Mouse (Mus musculus) heart, embryonic 14.5 days (tissue): Measurements from ENCODE around the gene Pigm. TPM values are rescaled to one million over a fixed set of nuclear protein-coding genes. Genes with fewer than 3 reads are reported as not detected.

ENCODE experiments used
- ATAC-seq: fragments of 200-750 bp; cut with Nextera tagmentation; 2 replicates; pipeline ENCODE4 v1.8.0; 2017; ENCODE audit warnings: low read depth, moderate TSS enrichment; ENCODE audit not compliant: insufficient number of reproducible peaks, insufficient read depth, low FRiP score
- H3K27ac ChIP-seq, 2 experiments: fragments of 200-500 bp in 1 of 2; fragments of 300-500 bp in 1 of 2; sonication (generic) in 1 of 2; replicated peaks in 1 of 2; 2 replicates each; pipeline ENCODE4 v1.5.1; 2012 to 2014; ENCODE audit warnings: low read depth in 2 of 2, low read length in 2 of 2, control low read depth in 1 of 2, mild to moderate bottlenecking in 1 of 2, mixed read lengths in 1 of 2; ENCODE audit not compliant: control insufficient read depth in 1 of 2, insufficient read depth in 1 of 2
- H3K27me3 ChIP-seq: fragments of 300-500 bp; sonication (generic); 2 replicates; pipeline ENCODE4 v1.6.1; 2014; ENCODE audit warnings: mild to moderate bottlenecking, low read length, control low read depth; ENCODE audit not compliant: control insufficient read depth, insufficient read depth
- H3K36me3 ChIP-seq: fragments of 300-500 bp; sonication (generic); 2 replicates; pipeline ENCODE4 v1.6.1; 2014; ENCODE audit warnings: mild to moderate bottlenecking, control low read depth, low read length, mixed read lengths; ENCODE audit not compliant: control insufficient read depth, insufficient read depth
- H3K4me1 ChIP-seq, 2 experiments: fragments of 200-500 bp in 1 of 2; fragments of 300-500 bp in 1 of 2; sonication (generic) in 1 of 2; 2 replicates each; pipeline ENCODE4 v1.6.1; 2012 to 2014; ENCODE audit warnings: low read length in 2 of 2, control low read depth in 1 of 2, mixed read lengths in 1 of 2; ENCODE audit not compliant: control insufficient read depth in 2 of 2, insufficient read depth in 2 of 2
- H3K4me2 ChIP-seq: fragments of 300-500 bp; sonication (generic); 2 replicates; pipeline ENCODE4 v1.6.1; 2014; ENCODE audit warnings: mild to moderate bottlenecking, low read length
- H3K4me3 ChIP-seq, 2 experiments: fragments of 200-500 bp in 1 of 2; fragments of 300-500 bp in 1 of 2; sonication (generic) in 1 of 2; 2 replicates each; pipeline ENCODE4 v1.5.1; 2012 to 2014; ENCODE audit warnings: low read length in 2 of 2, mild to moderate bottlenecking in 2 of 2, control low read depth in 1 of 2, low read depth in 1 of 2, moderate library complexity in 1 of 2; ENCODE audit not compliant: control insufficient read depth in 1 of 2, insufficient read depth in 1 of 2
- H3K9ac ChIP-seq: fragments of 300-500 bp; sonication (generic); 2 replicates; pipeline ENCODE4 v1.6.1; 2014; ENCODE audit warnings: mild to moderate bottlenecking, low read length
- H3K9me3 ChIP-seq: fragments of 300-500 bp; sonication (generic); 2 replicates; pipeline ENCODE4 v1.6.1; 2016; ENCODE audit warnings: low read length, control low read depth; ENCODE audit not compliant: control insufficient read depth
- WGBS: fragments of 180-500 bp; shearing (Covaris S2); extraction: QIAGEN DNeasy Blood & Tissue Kit; methylation state at CpG from one replicate; pipeline ENCODE4 v1.1.7; 2014; 5-methylcytosine and 5-hydroxymethylcytosine counted together
- polyA plus RNA-seq: library from polyadenylated mRNA; unstranded; fragments of >200 nt; fragmentation: Nextera tagmentation; extraction: Ambion mirVana; gene quantifications from 2 replicates; pipeline ENCODE4 v1.2.1, GENCODE M21; 2014

The Pigm gene
- polyA plus RNA-seq, 1 experiment from 2014 or later, result 6.3 TPM

DNA sequence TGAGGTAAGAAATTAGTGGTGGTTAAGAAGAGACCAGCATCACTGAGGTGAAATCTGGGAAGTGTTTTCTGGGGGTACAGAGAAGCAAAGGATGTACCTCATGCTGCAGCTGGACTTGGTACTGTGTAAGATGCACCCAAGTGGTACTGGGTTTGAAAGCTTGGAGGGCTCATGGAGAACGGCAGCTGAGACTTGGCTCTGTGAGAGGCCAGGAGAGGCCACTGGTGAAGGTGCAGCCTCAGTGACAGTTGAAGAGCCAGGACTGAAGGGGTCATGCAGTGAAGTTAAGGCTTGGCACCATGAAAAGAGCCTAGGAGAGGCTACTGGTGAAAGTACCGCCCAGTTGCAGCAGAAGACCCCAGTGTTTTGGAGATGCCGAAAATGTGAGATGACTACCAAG, 51.5 kb downstream of the Pigm start:
- Histone ChIP-seq H3K27ac (no peak overlapping the region), H3K4me1 (peaks cover 11 to 17% of the 10 kb centered on the region in 2 experiments), H3K4me3 (no peak overlapping the region), H3K4me2 (no peak overlapping the region), H3K9me3 (no peaks in the 10 kb centered on the region), H3K27me3 (no peaks in the 10 kb centered on the region), H3K36me3 (no peaks in the 10 kb centered on the region), H3K9ac (no peak overlapping the region)
- WGBS, result 84% methylated on average over 3 of the region's 3 CpGs
- no peak for ATAC-seq

DNA sequence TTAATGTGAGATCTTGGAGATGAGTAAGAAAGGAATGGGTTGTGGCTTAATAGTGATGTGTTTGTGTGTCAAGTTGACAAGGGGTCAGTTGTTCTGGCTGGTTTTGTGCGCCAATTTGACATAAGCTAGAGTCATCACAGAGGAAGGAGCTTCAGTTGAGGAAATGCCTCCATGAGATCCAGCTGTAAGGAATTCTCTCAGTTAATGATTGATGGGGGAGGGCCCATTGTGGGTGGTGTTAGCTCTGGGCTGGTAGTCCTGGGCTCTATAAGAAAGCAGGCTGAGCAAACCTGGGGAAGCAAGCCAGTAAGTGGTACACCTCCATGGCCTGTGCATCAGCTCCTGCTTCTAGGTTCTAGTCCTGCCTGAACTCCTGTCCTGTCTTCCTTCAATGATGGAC, 52.3 kb downstream of the Pigm start:
- no peaks in the 10 kb centered on the region for H3K9me3 ChIP-seq
- peaks cover 17 to 24% of the 10 kb centered on the region in 2 experiments for H3K4me1 ChIP-seq
- H3K4me2 ChIP-seq, result no peak overlapping the region
- H3K4me3 ChIP-seq, result no peak overlapping the region
- H3K27ac ChIP-seq, result no peak overlapping the region
- ATAC-seq, result no peak
- H3K36me3 ChIP-seq, result no peaks in the 10 kb centered on the region
- H3K9ac ChIP-seq, result no peak overlapping the region
- WGBS, result 81% methylated on average over 1 of the region's 1 CpGs
- H3K27me3 ChIP-seq, result no peaks in the 10 kb centered on the region

GRCm38 (mm10) chr1:172430731-172431220, 54.4 kb downstream of the Pigm start:
- no peak overlapping the region for H3K27ac ChIP-seq
- peaks cover 15 to 26% of the 10 kb centered on the region in 2 experiments for H3K4me1 ChIP-seq
- no peaks in the 10 kb centered on the region for H3K27me3 ChIP-seq
- no peak overlapping the region for H3K4me2 ChIP-seq
- no peaks in the 10 kb centered on the region for H3K36me3 ChIP-seq
- 52% methylated on average over 9 of the region's 9 CpGs for WGBS
- H3K4me3 ChIP-seq, result no peak overlapping the region
- H3K9ac ChIP-seq, result no peak overlapping the region
- no peak for ATAC-seq
- H3K9me3 ChIP-seq, result no peaks in the 10 kb centered on the region

DNA sequence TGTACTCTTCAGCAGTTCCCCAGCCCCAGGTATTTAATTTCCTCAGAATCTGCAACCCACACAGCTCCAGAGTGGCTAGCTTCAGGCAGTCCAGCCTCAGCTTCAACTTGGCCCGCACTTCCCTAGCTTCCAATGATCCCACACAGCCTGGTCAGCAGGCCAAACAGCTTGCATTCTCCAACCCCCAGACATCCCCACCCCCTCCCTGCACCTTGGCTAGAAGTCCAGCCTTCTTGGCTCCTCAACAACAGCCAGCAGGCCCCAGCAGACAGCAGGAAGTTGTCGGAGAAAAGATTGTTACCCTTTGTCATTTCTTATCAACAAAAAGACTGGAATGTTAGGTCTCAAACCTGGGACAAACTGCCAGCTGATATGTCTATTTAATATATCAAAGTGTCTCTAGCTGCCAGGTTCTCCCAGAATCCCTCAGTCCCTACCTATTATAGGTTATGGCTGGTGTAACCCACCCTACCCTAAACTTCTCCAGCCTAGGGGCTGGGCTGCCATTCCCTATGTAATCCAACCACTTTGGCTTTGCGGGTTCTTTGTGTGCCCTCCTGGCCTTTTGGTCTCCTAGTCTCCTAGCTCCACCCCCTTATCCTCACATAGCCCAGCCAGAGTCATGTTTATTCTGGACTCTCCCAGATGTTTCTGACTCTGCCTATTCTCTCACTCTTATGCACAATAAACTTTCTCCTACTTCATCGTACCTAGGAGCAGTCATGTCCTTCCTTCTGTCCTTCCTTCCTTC, 55.7 kb downstream of the Pigm start:
- no peaks in the 10 kb centered on the region for H3K27me3 ChIP-seq
- H3K36me3 ChIP-seq, result no peaks in the 10 kb centered on the region
- peak overlapping the region; percentile 9 to 38; a peak in 3 of 4 replicates for H3K27ac ChIP-seq
- H3K4me1 ChIP-seq, result peaks cover 18 to 32% of the 10 kb centered on the region in 2 experiments
- 19% methylated on average over 4 of the region's 4 CpGs for WGBS
- H3K4me2 ChIP-seq, result no peak overlapping the region
- H3K4me3 ChIP-seq, result no peak overlapping the region
- H3K9ac ChIP-seq, result no peak overlapping the region
- ATAC-seq, result peak; percentile 63
- H3K9me3 ChIP-seq, result no peaks in the 10 kb centered on the region

- ATAC-seq, result no peak
- WGBS, result 37% methylated on average over 3 of the region's 3 CpGs
- peaks cover 18 to 32% of the 10 kb centered on the region in 2 experiments for H3K4me1 ChIP-seq
- H3K9me3 ChIP-seq, result no peaks in the 10 kb centered on the region
- H3K4me2 ChIP-seq, result peak overlapping the region; percentile 35
- no peak overlapping the region for H3K9ac ChIP-seq
- H3K36me3 ChIP-seq, result no peaks in the 10 kb centered on the region
- no peak overlapping the region for H3K4me3 ChIP-seq
- peak overlapping the region; percentile 9 to 35; a peak in 2 of 4 replicates for H3K27ac ChIP-seq
- no peaks in the 10 kb centered on the region for H3K27me3 ChIP-seq
Observed at GRCm38 (mm10) chr1:172432587-172432955, 56.2 kb downstream of the Pigm start.

DNA sequence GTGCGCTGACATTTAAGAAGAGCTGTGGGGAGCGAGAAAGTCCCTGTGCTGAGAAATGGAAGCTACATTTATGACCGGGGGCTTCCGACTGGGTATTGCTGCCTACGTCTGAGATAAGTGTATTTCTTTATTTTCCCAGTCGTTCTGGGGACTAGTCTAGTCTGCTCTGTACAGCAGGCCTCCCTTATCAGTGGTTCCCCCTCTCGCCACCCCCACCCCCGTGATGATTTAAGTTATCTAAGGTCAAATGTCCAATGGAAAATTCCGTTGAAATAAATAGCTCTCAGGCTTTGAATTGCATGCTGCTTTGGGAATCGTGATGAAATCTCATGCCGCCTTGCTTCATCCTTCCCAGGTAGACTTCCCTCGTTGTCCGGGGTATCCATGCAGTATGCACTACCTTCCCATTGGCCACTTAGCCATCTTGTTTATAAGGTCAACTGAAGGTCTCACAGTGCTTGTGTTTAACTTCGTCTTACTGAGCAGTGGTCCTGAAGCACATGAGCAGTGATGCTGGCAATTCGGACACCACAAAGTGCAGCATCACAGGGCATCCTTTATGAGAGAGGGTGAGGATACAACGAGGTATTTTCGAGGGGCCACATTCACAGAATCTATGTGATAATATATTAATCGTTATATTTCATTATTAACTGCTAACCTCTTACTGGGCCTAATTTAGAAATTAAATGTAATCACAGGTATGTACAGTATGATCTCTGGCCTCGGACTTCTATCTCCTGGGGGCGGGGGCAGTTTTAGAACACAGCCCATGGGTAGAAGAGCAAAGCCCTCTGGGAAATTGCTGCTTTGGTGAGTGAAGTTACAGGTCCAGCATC, 56.9 kb downstream of the Pigm start:
- peak overlapping the region; percentile 35 for H3K4me2 ChIP-seq
- 38% methylated on average over 20 of the region's 20 CpGs for WGBS
- peak overlapping the region; percentile 9 to 35; a peak in 2 of 4 replicates for H3K27ac ChIP-seq
- no peaks in the 10 kb centered on the region for H3K27me3 ChIP-seq
- ATAC-seq, result peak; percentile 40; the same call in 1 of the 2 replicates
- H3K9ac ChIP-seq, result no peak overlapping the region
- no peaks in the 10 kb centered on the region for H3K36me3 ChIP-seq
- peaks cover 18 to 32% of the 10 kb centered on the region in 2 experiments for H3K4me1 ChIP-seq
- no peak overlapping the region for H3K4me3 ChIP-seq
- H3K9me3 ChIP-seq, result no peaks in the 10 kb centered on the region
